Mouse (Mus musculus) liver, embryonic 15.5 days (tissue): ENCODE measurements around the gene Hyou1. TPM values are rescaled to one million over a fixed set of nuclear protein-coding genes. Genes with fewer than 3 reads are reported as not detected.
"Not testable (repeated sequence)": the region's sequence is repeated elsewhere in the genome, so short reads cannot be mapped to it uniquely, and the experiment has no call there.

Source experiments
- ATAC-seq: fragments of 200-750 bp; cut with Nextera tagmentation; 2 replicates; pipeline ENCODE4 v1.8.0; 2017; ENCODE audit warnings: moderate number of reproducible peaks, mild to moderate bottlenecking, moderate library complexity; ENCODE audit not compliant: insufficient read depth
- H3K27ac ChIP-seq: fragments of 300-500 bp; sonication (generic); replicated peaks from 2 replicates; pipeline ENCODE4 v1.5.1; 2015; ENCODE audit warnings: mild to moderate bottlenecking, inconsistent platforms
- H3K27me3 ChIP-seq: fragments of 300-500 bp; sonication (generic); 2 replicates; pipeline ENCODE4 v1.6.1; 2015; ENCODE audit warnings: mild to moderate bottlenecking, inconsistent platforms
- H3K36me3 ChIP-seq: fragments of 300-500 bp; sonication (generic); replicated peaks from 2 replicates; pipeline ENCODE4 v1.6.1; 2015; ENCODE audit warnings: moderate library complexity, mild to moderate bottlenecking, inconsistent platforms
- H3K4me1 ChIP-seq: fragments of 300-500 bp; sonication (generic); replicated peaks from 2 replicates; pipeline ENCODE4 v1.6.1; 2015; ENCODE audit warnings: inconsistent platforms
- H3K4me2 ChIP-seq: fragments of 300-500 bp; sonication (generic); 2 replicates; pipeline ENCODE4 v1.6.1; 2015; ENCODE audit warnings: moderate library complexity, mild to moderate bottlenecking, inconsistent platforms
- H3K4me3 ChIP-seq: fragments of 300-500 bp; sonication (generic); replicated peaks from 2 replicates; pipeline ENCODE4 v1.5.1; 2015; ENCODE audit warnings: mild to moderate bottlenecking, inconsistent platforms
- H3K9ac ChIP-seq: fragments of 300-500 bp; sonication (generic); 2 replicates; pipeline ENCODE4 v1.6.1; 2015; ENCODE audit warnings: moderate library complexity, mild to moderate bottlenecking, inconsistent platforms
- H3K9me3 ChIP-seq: fragments of 300-500 bp; sonication (generic); replicated peaks from 2 replicates; pipeline ENCODE4 v1.6.1; 2016; ENCODE audit warnings: inconsistent platforms
- WGBS: fragments of 180-500 bp; shearing (Covaris S2); methylation state at CpG from one replicate; pipeline ENCODE4 v1.1.7; 2015; ENCODE audit warnings: mixed read lengths; ENCODE audit not compliant: insufficient replicate concordance; 5-methylcytosine and 5-hydroxymethylcytosine counted together
- polyA plus RNA-seq: library from polyadenylated mRNA; unstranded; fragments of >200 nt; fragmentation: Nextera tagmentation; extraction: Ambion mirVana; gene quantifications from 2 replicates; pipeline ENCODE4 v1.2.1, GENCODE M21; 2015

Gene Hyou1
- polyA plus RNA-seq, 1 experiment from 2014 or later = 14.8 TPM

- peak; percentile 55 for ATAC-seq
These were observed 27.0 kb upstream of the Hyou1 start for GRCm38 (mm10) chr9:44352337-44352736.

GRCm38 (mm10) chr9:44353142-44353541 lies 26.1 kb upstream of the Hyou1 start:
- no peak overlapping the region for H3K4me3 ChIP-seq
- H3K9me3 ChIP-seq = no peaks in the 10 kb centered on the region
- H3K27me3 ChIP-seq = no peaks in the 10 kb centered on the region
- 84% methylated on average over 6 of the region's 6 CpGs for WGBS
- no peak for ATAC-seq
- H3K36me3 ChIP-seq = peaks cover 94% of the 10 kb centered on the region
- H3K9ac ChIP-seq = no peak overlapping the region
- no peak overlapping the region for H3K4me2 ChIP-seq
- peaks cover 7% of the 10 kb centered on the region for H3K4me1 ChIP-seq
- H3K27ac ChIP-seq = no peak overlapping the region

More at GRCm38 (mm10) chr9:44352337-44352736, 27.0 kb upstream of the Hyou1 start:
- H3K4me2 ChIP-seq = no peak overlapping the region
- 0 out of 2 replicates have a peak overlapping the region, but pooled peaks have one; percentile 10 for H3K27ac ChIP-seq
- WGBS = 83% methylated on average over 10 of the region's 10 CpGs
- H3K4me1 ChIP-seq = peaks cover 9% of the 10 kb centered on the region
- H3K9ac ChIP-seq = no peak overlapping the region
- no peaks in the 10 kb centered on the region for H3K27me3 ChIP-seq
- no peaks in the 10 kb centered on the region for H3K9me3 ChIP-seq
- no peak overlapping the region for H3K4me3 ChIP-seq
- peaks cover 94% of the 10 kb centered on the region for H3K36me3 ChIP-seq

DNA sequence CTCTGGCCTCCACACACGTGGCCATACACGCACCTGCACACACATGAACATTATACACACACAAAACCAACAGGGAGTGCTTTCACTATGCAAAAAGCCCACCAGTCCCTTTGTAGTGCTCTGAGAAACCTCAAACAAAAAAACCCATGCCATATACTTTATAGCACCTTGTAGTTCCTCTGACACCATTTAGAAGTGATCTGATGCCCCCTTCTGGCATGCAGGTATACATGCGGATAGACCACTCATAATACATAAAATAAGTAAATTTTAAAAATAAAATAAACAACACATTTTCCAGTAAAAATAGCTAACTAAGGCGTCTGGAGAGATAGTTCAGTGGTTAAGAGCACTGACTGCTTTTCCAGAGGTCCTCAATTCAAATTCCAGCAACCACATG lies 22.1 kb upstream of the Hyou1 start:
- no peaks in the 10 kb centered on the region for H3K27me3 ChIP-seq
- no peak overlapping the region for H3K4me3 ChIP-seq
- H3K9ac ChIP-seq = no peak overlapping the region
- H3K4me1 ChIP-seq = peaks cover 18% of the 10 kb centered on the region
- H3K36me3 ChIP-seq = peaks cover 73% of the 10 kb centered on the region
- ATAC-seq = no peak
- no peak overlapping the region for H3K4me2 ChIP-seq
- H3K9me3 ChIP-seq = no peaks in the 10 kb centered on the region
- WGBS = 54% methylated on average over 4 of the region's 4 CpGs
- H3K27ac ChIP-seq = peak overlapping the region; percentile 3; the same call in 1 of the 2 replicates

- Histone ChIP-seq H3K27ac (peak within 1 kb of the TSS; percentile 85), H3K9me3 (no peaks in the 10 kb centered on the region), H3K4me1 (peaks cover 12% of the 10 kb centered on the region), H3K9ac (peak within 1 kb of the TSS; percentile 84), H3K4me3 (peak within 1 kb of the TSS; percentile 86), H3K4me2 (peak within 1 kb of the TSS; percentile 77), H3K36me3 (peaks cover 32% of the 10 kb centered on the region), H3K27me3 (no peaks in the 10 kb centered on the region)
- WGBS = under 1% methylated on average over 44 of the region's 44 CpGs
- ATAC-seq = peak; percentile 85
These were observed 17.9 kb upstream of the Hyou1 start, which contains the start of gene Vps11 for GRCm38 (mm10) chr9:44361190-44361917. TSS of gene Vps11 (minus strand) at chr9:44361670.

GRCm38 (mm10) chr9:44361931-44362330 lies 17.4 kb upstream of the Hyou1 start:
- 40% methylated on average over 4 of the region's 4 CpGs for WGBS
- not testable (repeated sequence) for H3K27me3 ChIP-seq, H3K9me3 ChIP-seq, H3K9ac ChIP-seq, ATAC-seq
- Histone ChIP-seq H3K4me1 (peaks cover 12% of the 10 kb centered on the region), H3K4me2 (peak overlapping the region; percentile 77), H3K4me3 (peak overlapping the region; percentile 86), H3K36me3 (peaks cover 26% of the 10 kb centered on the region), H3K27ac (peak overlapping the region; percentile 85)

DNA sequence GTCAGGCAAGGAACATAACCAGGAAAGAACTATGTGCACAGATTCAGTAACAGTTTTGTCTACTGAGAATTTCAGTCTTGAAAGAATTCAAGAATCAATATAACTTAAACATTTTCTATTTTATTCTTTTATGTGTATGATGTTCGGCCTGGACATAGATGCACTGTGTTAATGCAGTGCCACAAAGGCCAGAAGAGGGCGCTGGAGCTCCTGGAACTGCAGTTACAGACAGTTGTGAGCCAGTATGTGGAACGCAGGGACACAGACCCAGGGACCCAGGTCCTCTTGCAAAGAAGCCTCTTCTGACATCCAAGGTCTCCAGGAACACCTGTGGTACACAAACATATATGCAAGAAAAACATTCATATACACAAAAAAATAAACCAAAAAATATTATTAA lies 14.8 kb upstream of the Hyou1 start:
- Histone ChIP-seq H3K4me1 (peaks cover 12% of the 10 kb centered on the region), H3K36me3 (peaks cover 5% of the 10 kb centered on the region), H3K4me3 (no peak overlapping the region), H3K9me3 (no peaks in the 10 kb centered on the region), H3K27ac (no peak overlapping the region), H3K4me2 (no peak overlapping the region), H3K9ac (no peak overlapping the region), H3K27me3 (no peaks in the 10 kb centered on the region)
- ATAC-seq = no peak
- WGBS = 50% methylated on average over 3 of the region's 3 CpGs

DNA sequence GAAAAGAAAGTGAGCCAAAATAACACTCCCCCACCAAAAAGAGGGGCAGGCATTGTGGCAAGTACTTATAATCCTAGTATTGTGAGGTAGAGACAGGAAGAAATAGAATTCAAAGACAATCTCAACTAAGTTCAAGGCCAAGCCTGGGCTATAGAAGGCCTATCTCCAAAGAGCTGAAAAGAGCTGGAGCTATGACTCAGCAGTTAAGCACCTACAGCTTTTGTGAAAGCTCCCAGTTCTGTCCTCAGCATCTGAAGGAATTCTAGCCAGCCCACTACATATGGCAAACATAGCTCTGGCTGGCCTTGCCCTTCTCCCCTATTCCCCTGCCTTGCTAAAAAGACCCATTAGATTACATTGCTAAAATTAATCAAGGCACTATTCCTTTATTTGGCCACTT lies 5.9 kb upstream of the Hyou1 start:
- no peak overlapping the region for H3K9ac ChIP-seq
- peaks cover 20% of the 10 kb centered on the region for H3K4me1 ChIP-seq
- no peaks in the 10 kb centered on the region for H3K9me3 ChIP-seq
- ATAC-seq = no peak
- no peaks in the 10 kb centered on the region for H3K27me3 ChIP-seq
- no peak overlapping the region for H3K4me3 ChIP-seq
- 0 out of 2 replicates have a peak overlapping the region, but pooled peaks have one; percentile 20 for H3K27ac ChIP-seq
- H3K36me3 ChIP-seq = no peaks in the 10 kb centered on the region
- no peak overlapping the region for H3K4me2 ChIP-seq

DNA sequence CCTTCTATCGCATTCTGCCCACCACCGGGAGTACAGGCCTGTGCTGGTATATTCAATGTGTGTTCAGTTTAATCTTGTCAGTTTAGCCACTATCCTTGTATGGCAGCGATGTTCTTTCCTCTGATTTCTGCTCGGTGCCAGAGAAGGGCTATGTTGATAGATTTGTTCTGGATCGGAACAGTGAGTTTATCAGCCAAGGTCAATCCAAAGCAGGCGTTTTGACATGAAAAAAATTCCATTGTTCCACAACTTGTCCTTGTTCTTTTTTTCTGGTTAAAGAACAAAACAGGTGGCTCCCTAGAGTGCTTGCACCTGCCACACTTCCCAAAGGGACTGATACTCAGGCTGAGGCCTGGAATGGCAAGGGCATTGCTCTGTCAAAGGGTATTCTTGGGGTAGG lies 3.1 kb upstream of the Hyou1 start:
- WGBS = 75% methylated on average over 6 of the region's 6 CpGs
- no peak for ATAC-seq
- Histone ChIP-seq H3K27me3 (no peaks in the 10 kb centered on the region), H3K27ac (no peak overlapping the region), H3K9me3 (no peaks in the 10 kb centered on the region), H3K9ac (no peak overlapping the region), H3K4me1 (peaks cover 38% of the 10 kb centered on the region), H3K4me2 (no peak overlapping the region), H3K4me3 (no peak overlapping the region), H3K36me3 (peaks cover 5% of the 10 kb centered on the region)

- not testable (repeated sequence) for ATAC-seq, H3K27me3 ChIP-seq, H3K9me3 ChIP-seq, H3K4me2 ChIP-seq, H3K9ac ChIP-seq, H3K27ac ChIP-seq, H3K4me3 ChIP-seq
- Histone ChIP-seq H3K4me1 (peaks cover 44% of the 10 kb centered on the region), H3K36me3 (peaks cover 17% of the 10 kb centered on the region)
- 61% methylated on average over 2 of the region's 2 CpGs for WGBS
These were observed 2.0 kb upstream of the Hyou1 start for GRCm38 (mm10) chr9:44377335-44377734.

DNA sequence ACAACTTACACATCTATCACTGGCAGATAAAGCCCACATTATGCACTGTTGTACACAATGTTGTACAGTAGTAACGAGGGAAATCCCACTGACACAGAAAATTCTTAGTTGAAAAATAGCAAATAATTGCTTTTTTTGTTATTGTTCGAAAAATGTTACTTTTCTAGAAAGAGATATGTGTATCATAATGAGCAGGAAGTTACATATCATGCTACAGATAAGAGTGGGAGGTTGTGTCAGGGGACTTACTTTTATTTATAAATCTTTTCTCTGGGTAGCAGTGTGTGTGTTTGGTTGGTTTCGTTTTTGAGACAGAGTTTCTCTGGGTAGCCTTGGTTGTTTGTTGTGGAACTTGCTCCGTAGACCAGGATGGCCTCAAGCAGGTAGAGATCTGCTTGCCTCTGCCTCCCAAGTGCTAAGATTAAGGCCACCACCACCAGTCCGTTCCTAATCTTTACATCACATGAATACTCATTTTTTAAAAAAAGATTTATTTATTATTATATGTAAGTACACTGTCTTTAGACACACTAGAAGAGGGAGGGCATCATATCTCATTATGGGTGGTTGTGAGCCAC lies 1.0 kb upstream of the Hyou1 start:
- Histone ChIP-seq H3K4me3 (peak overlapping the region; percentile 71), H3K4me2 (peak overlapping the region; percentile 93), H3K27ac (peak overlapping the region; percentile 88), H3K9me3 (no peaks in the 10 kb centered on the region), H3K36me3 (peaks cover 26% of the 10 kb centered on the region), H3K9ac (peak overlapping the region; percentile 69), H3K4me1 (peaks cover 43% of the 10 kb centered on the region), H3K27me3 (no peaks in the 10 kb centered on the region)
- no peak for ATAC-seq
- 35% methylated on average over 5 of the region's 5 CpGs for WGBS

- Histone ChIP-seq H3K4me3 (peak overlapping the region; percentile 71), H3K4me2 (peak overlapping the region; percentile 93), H3K9me3 (no peaks in the 10 kb centered on the region), H3K9ac (peak overlapping the region; percentile 80), H3K36me3 (peaks cover 42% of the 10 kb centered on the region), H3K27me3 (no peaks in the 10 kb centered on the region), H3K27ac (peak overlapping the region; percentile 78), H3K4me1 (peaks cover 35% of the 10 kb centered on the region)
- WGBS = 4% methylated on average over 15 of the region's 15 CpGs
- 0 out of 2 replicates have a peak, but pooled peaks have one; percentile 5 for ATAC-seq
These were observed 572 bp downstream of the Hyou1 start for GRCm38 (mm10) chr9:44379862-44380261.
